Mouse (Mus musculus): ENCODE measurements around the gene Rfx6. TPM values are rescaled to one million over a fixed set of nuclear protein-coding genes. Genes with fewer than 3 reads are reported as not detected.

Rfx6 gene
- not detected in 2 replicates for total RNA-seq (2017)

GRCm38 (mm10) chr10:51677548-51678250 is at the start of gene Rfx6:
Gene Rfx6 (plus strand): TSS chr10:51677756.
- no peak for ATAC-seq (ENCODE audit: extremely low read depth, insufficient number of reproducible peaks, low FRiP score, poor library complexity, severe bottlenecking)

DNA sequence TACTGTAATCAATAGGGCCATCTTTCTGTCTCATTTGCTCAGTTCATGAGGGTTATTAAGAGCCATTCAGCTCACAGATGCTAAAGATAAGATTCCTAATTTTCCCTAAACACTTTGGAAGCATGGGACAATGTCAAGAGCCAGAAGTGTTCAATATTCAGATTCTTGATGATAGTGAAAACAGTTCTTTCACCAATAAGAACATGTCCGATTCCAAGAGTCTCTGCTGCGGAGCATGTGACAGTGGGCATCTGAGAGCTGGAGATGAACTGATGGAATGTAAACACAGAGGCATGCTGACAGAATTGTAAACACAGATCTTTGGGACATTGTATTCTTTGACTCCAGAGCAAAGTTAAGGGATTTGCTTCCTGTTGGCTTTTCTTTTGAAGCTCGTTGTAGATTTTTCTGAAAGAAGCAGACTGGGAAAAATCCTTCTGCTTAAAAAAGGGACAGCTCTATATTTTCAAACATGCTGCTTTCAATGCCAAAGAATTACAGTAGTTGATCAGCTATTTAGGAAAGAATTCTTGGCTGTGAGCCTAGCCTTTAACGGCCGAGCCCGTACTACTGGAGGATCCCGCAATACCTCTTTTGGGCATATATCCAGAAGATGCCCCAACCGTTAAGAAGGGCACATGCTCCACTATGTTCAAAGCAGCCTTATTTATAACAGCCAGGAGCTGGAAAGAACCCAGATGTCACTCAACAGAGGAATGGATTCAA is 46.0 kb upstream of the Rfx6 start, which contains the start of gene Gprc6a:
Gprc6a (minus strand) TSS at position 51 of the 726 bp plus-strand sequence.
- no peak for ATAC-seq (ENCODE audit: extremely low read depth, insufficient number of reproducible peaks, low FRiP score, poor library complexity, severe bottlenecking)

GRCm38 (mm10) chr10:51649506-51650221 is 27.9 kb upstream of the Rfx6 start:
- no peak for ATAC-seq (ENCODE audit: extremely low read depth, insufficient number of reproducible peaks, low FRiP score, poor library complexity, severe bottlenecking)

GRCm38 (mm10) chr10:51657324-51657723 is 20.2 kb upstream of the Rfx6 start:
- ATAC-seq (ENCODE audit: extremely low read depth, insufficient number of reproducible peaks, low FRiP score, poor library complexity, severe bottlenecking) = no peak

- no peak for ATAC-seq (ENCODE audit: extremely low read depth, insufficient number of reproducible peaks, low FRiP score, poor library complexity, severe bottlenecking)
These were observed 8.2 kb upstream of the Rfx6 start for GRCm38 (mm10) chr10:51669334-51669733.

GRCm38 (mm10) chr10:51671583-51671982 is 6.0 kb upstream of the Rfx6 start:
- no peak for ATAC-seq (ENCODE audit: extremely low read depth, insufficient number of reproducible peaks, low FRiP score, poor library complexity, severe bottlenecking)

GRCm38 (mm10) chr10:51672082-51672779 is 5.3 kb upstream of the Rfx6 start:
- no peak for ATAC-seq (ENCODE audit: extremely low read depth, insufficient number of reproducible peaks, low FRiP score, poor library complexity, severe bottlenecking)

GRCm38 (mm10) chr10:51678251-51678639 is 689 bp downstream of the Rfx6 start:
- no peak for ATAC-seq (ENCODE audit: extremely low read depth, insufficient number of reproducible peaks, low FRiP score, poor library complexity, severe bottlenecking)

GRCm38 (mm10) chr10:51720904-51721303 is 43.3 kb downstream of the Rfx6 start:
- no peak for ATAC-seq (ENCODE audit: extremely low read depth, insufficient number of reproducible peaks, low FRiP score, poor library complexity, severe bottlenecking)

- no peak for ATAC-seq (ENCODE audit: extremely low read depth, insufficient number of reproducible peaks, low FRiP score, poor library complexity, severe bottlenecking)
These were observed 83.9 kb downstream of the Rfx6 start for GRCm38 (mm10) chr10:51761436-51761835.

GRCm38 (mm10) chr10:51763241-51763640 is 85.7 kb downstream of the Rfx6 start:
- ATAC-seq (ENCODE audit: extremely low read depth, insufficient number of reproducible peaks, low FRiP score, poor library complexity, severe bottlenecking) = no peak

DNA sequence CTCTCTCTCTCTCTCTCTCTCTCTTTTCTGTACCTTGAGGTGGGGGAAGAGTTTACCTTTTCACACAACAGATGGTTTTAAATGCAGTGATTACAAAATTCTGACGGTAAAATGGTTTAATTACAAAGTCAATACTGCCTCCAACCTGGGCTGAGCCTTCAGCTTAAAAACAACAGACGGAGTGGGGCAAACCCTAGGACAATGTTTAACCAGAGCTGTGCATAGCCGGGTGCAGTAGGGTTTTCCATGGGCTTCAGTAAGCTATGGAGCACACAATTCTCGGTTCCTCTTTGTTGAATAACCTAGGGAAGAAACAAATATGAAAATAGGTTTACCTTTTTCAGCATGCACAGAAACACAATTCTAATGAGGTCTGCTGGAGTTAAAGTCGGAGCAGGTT is 90.9 kb downstream of the Rfx6 start:
- no peak for ATAC-seq (ENCODE audit: extremely low read depth, insufficient number of reproducible peaks, low FRiP score, poor library complexity, severe bottlenecking)

DNA sequence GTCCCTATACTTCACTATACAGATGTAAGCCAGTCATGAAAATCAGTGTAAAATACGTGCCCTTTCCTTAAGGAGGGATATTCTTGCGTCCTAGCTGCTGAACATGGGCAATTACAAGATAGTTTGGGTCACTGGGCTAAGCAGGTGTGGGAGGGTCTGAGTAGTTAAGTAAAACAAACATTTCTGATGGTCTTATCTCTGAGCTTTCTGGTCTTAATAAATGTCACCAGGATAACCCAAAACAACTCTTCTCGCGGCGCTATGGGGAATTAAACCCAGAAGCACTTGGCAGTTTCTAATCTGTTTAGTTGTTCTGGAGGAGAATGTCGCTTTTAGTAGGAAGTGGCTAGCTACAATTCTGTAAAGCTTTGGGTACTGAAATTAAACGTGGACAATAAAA is 91.7 kb downstream of the Rfx6 start:
- ATAC-seq (ENCODE audit: extremely low read depth, insufficient number of reproducible peaks, low FRiP score, poor library complexity, severe bottlenecking) = no peak

DNA sequence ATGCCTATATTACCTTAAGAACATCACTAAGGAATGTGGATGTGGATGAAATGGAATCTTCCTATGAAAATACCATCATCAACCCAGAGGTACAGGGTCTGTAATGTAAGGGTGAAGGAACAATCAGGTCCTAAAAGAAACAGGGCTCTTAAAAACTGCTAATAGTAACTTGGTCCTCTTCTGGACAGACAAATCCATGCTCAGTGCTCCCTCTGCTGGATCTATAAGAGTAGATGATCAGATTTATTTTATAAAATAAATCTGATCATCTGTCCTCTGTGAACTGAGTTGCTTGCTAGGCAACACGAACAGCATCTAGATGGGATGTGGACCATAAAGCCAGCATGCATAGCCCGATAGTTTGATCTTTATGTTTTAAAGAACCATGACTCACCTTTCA is 102.1 kb downstream of the Rfx6 start:
- ATAC-seq (ENCODE audit: extremely low read depth, insufficient number of reproducible peaks, low FRiP score, poor library complexity, severe bottlenecking) = no peak

Other genes starting within 250 kb of the Rfx6 start
- gene Gm49339, start 197.1 kb upstream of the Rfx6 start, total RNA-seq (2017) = 45.4 and 66.6 TPM in 2 replicates
- gene Lilr4b, start 197.1 kb upstream of the Rfx6 start, total RNA-seq (2017) = 1,031 and 1,160 TPM in 2 replicates
- 1,862 and 1,947 TPM in 2 replicates for gene Lilrb4a, start 186.8 kb upstream of the Rfx6 start, total RNA-seq (2017)
- not detected in 2 replicates for gene Fam162b, start 87.2 kb upstream of the Rfx6 start, total RNA-seq (2017)
- not detected in 2 replicates for gene Gprc6a, start 46.3 kb upstream of the Rfx6 start, total RNA-seq (2017)

All from neutrophil, adult 5-6 weeks (primary cell).